Mouse (Mus musculus) liver, embryonic 12.5 days (tissue): ENCODE measurements around the gene Nfatc4. TPM values are rescaled to one million over a fixed set of nuclear protein-coding genes. Genes with fewer than 3 reads are reported as not detected.

Experiments used
- ATAC-seq: fragments of 200-750 bp; cut with Nextera tagmentation; 2 replicates; pipeline ENCODE4 v1.8.0; 2017; ENCODE audit warnings: moderate number of reproducible peaks, mild to moderate bottlenecking, moderate library complexity
- H3K27ac ChIP-seq: fragments of 300-500 bp; sonication (generic); 2 replicates; pipeline ENCODE4 v1.5.1; 2016; ENCODE audit warnings: mild to moderate bottlenecking
- H3K27me3 ChIP-seq: fragments of 300-500 bp; sonication (generic); replicated peaks from 2 replicates; pipeline ENCODE4 v1.6.1; 2016; ENCODE audit warnings: mild to moderate bottlenecking, moderate library complexity
- H3K36me3 ChIP-seq: fragments of 300-500 bp; sonication (generic); 2 replicates; pipeline ENCODE4 v1.6.1; 2016; ENCODE audit warnings: mild to moderate bottlenecking, moderate library complexity
- H3K4me1 ChIP-seq: fragments of 300-500 bp; sonication (generic); 2 replicates; pipeline ENCODE4 v1.6.1; 2016
- H3K4me2 ChIP-seq: fragments of 300-500 bp; sonication (generic); 2 replicates; pipeline ENCODE4 v1.6.1; 2016; ENCODE audit warnings: mild to moderate bottlenecking, moderate library complexity
- H3K4me3 ChIP-seq: fragments of 300-500 bp; sonication (generic); 2 replicates; pipeline ENCODE4 v1.5.1; 2016; ENCODE audit warnings: mild to moderate bottlenecking, moderate library complexity
- H3K9ac ChIP-seq: fragments of 300-500 bp; sonication (generic); 2 replicates; pipeline ENCODE4 v1.6.1; 2016; ENCODE audit warnings: mild to moderate bottlenecking, moderate library complexity
- H3K9me3 ChIP-seq: fragments of 300-500 bp; sonication (generic); replicated peaks from 2 replicates; pipeline ENCODE4 v1.6.1; 2016; ENCODE audit warnings: mild to moderate bottlenecking, moderate library complexity
- WGBS: fragments of 180-500 bp; shearing (Covaris S2); methylation state at CpG from one replicate; pipeline ENCODE4 v1.1.7; 2016; ENCODE audit not compliant: insufficient replicate concordance; 5-methylcytosine and 5-hydroxymethylcytosine counted together
- polyA plus RNA-seq: library from polyadenylated mRNA; unstranded; fragments of >200 nt; fragmentation: Nextera tagmentation; extraction: Ambion mirVana; gene quantifications from 2 replicates; pipeline ENCODE4 v1.2.1, GENCODE M21; 2016

Nfatc4 gene
- polyA plus RNA-seq, 1 experiment from 2014 or later = 3.3 TPM

DNA sequence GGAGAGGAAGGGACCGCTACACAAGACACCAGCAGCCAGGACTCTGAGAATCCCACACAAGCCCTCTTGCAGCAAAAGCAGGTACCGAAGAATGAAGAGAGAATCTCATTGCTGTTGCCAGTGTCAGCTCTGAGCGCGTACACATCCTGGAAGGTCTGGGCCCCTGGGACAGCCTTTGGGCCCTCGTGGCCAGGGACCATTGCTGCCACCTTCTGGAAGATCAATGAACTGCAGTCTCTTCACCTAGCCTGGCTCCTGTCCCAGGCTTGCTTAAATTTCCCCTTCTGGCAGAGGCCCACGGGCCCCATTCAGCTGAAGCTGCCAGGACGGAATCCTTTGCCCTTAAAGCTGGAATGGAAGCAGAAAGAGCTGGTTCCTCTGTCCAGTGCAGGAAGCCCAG lies 40.8 kb downstream of the Nfatc4 start:
- 40% methylated on average over 7 of the region's 7 CpGs for WGBS
- Histone ChIP-seq H3K27me3 (no peaks in the 10 kb centered on the region), H3K4me1 (peaks cover 9% of the 10 kb centered on the region), H3K4me3 (no peak overlapping the region), H3K9ac (no peak overlapping the region), H3K9me3 (no peaks in the 10 kb centered on the region), H3K4me2 (no peak overlapping the region), H3K36me3 (peaks cover 43% of the 10 kb centered on the region), H3K27ac (no peak overlapping the region)
- ATAC-seq = 0 out of 2 replicates have a peak, but pooled peaks have one; percentile 35

- Histone ChIP-seq H3K9me3 (no peaks in the 10 kb centered on the region), H3K4me2 (no peak overlapping the region), H3K9ac (no peak overlapping the region), H3K36me3 (peaks cover 75% of the 10 kb centered on the region), H3K4me1 (peaks cover 3% of the 10 kb centered on the region), H3K27ac (no peak overlapping the region), H3K27me3 (no peaks in the 10 kb centered on the region), H3K4me3 (no peak overlapping the region)
- no peak for ATAC-seq
- 31% methylated on average over 4 of the region's 4 CpGs for WGBS
These were observed 44.0 kb downstream of the Nfatc4 start for GRCm38 (mm10) chr14:55866962-55867361.

DNA sequence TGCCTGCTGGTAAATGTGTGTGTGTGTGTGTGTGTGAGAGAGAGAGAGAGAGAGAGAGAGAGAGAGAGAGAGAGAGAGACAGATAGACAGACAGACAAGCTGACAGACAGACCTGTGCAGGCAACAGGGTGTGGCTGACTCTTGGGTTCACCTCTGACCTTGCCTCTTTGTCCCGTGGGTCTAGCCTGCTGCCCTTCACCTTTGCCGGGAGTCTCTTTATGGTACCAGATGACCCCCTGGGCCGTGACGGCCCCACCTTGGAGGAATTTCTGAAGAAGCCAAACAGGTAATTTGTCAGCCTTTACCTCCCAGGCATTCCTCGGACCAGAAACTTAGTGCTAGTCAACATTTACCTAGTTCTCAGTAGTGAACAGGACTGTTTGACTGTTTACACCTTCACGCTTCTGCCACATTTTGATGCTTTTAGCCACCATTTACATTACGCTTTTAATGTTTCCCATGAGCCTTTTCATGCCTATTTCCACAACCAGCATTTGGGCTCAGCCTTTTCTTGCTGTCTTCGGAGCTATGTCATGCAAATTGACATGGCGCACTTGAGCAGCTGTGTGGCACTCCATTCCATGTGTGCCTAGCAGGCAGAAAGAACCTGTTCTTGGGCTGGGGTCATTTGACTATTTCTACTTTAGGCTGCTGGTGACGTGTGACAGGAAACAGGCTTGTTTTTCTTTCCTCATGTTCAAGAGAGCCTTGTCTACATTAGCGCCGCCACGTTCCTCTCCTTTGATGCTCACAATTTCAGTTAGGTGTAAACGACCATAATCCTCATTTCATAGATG lies 45.5 kb downstream of the Nfatc4 start:
- 76% methylated on average over 14 of the region's 14 CpGs for WGBS

DNA sequence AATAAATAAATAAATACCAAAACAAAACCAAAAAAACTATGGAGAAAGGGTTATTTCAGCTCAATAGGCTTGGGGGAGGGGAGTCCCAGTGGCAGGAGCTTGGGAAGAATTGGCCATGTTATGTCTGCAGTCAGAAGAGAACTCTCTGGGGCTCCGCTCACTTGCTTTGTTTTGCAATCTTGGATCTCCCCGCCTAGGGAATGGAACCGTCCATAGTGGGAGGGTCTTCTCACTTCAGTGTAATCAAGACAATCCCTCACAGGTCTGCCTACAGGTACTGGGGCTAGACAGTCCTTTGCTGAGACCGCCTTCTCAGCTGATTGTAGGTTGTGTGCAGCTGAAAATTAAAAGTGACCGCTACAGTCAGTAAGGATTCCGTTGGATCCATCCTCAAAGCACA lies 46.6 kb downstream of the Nfatc4 start:
- ATAC-seq = no peak
- H3K36me3 ChIP-seq = peaks cover 65% of the 10 kb centered on the region
- no peaks in the 10 kb centered on the region; the same call in 1 of the 2 replicates for H3K27me3 ChIP-seq
- WGBS = 84% methylated on average over 6 of the region's 6 CpGs
- no peak overlapping the region for H3K9ac ChIP-seq
- no peak overlapping the region for H3K4me2 ChIP-seq
- H3K4me3 ChIP-seq = no peak overlapping the region
- H3K4me1 ChIP-seq = peaks cover 11% of the 10 kb centered on the region; the same call in 1 of the 2 replicates
- no peaks in the 10 kb centered on the region for H3K9me3 ChIP-seq
- H3K27ac ChIP-seq = no peak overlapping the region

More for the DNA sequence above, 45.5 kb downstream of the Nfatc4 start:
- Histone ChIP-seq H3K4me3 (no peak overlapping the region), H3K9ac (no peak overlapping the region), H3K4me1 (peaks cover 1% of the 10 kb centered on the region; the same call in 1 of the 2 replicates), H3K36me3 (peaks cover 72% of the 10 kb centered on the region), H3K9me3 (no peaks in the 10 kb centered on the region), H3K4me2 (no peak overlapping the region), H3K27me3 (no peaks in the 10 kb centered on the region; the same call in 1 of the 2 replicates), H3K27ac (no peak overlapping the region)
- no peak for ATAC-seq

- Histone ChIP-seq H3K4me3 (no peak overlapping the region), H3K4me1 (peaks cover 11% of the 10 kb centered on the region; the same call in 1 of the 2 replicates), H3K27me3 (peaks cover 10% of the 10 kb centered on the region; the same call in 1 of the 2 replicates), H3K4me2 (no peak overlapping the region), H3K36me3 (peaks cover 48% of the 10 kb centered on the region), H3K27ac (no peak overlapping the region), H3K9me3 (no peaks in the 10 kb centered on the region), H3K9ac (no peak overlapping the region)
- 75% methylated on average over 12 of the region's 12 CpGs for WGBS
- no peak for ATAC-seq
These were observed 49.1 kb downstream of the Nfatc4 start for GRCm38 (mm10) chr14:55872039-55872438.

DNA sequence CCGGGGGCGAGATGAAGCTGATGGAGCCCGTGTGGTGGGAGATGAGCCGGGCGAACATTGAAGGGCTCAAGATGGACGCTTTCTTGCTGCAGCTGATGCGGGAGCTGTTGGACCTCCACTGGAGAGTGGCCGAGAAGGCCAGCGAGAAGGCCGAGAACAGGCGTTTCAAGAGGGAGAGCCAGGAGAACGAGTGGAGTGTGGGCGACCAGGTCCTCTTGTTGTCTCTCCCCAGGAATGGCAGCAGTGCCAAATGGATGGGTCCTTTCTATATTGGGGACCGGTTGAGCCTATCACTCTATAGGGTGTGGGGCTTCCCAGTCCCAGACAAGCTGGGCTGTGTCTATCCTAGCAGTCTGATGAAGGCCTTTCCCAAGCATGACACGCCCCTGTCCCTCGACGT lies 49.6 kb downstream of the Nfatc4 start:
- Histone ChIP-seq H3K9ac (no peak overlapping the region), H3K9me3 (no peaks in the 10 kb centered on the region), H3K36me3 (peaks cover 48% of the 10 kb centered on the region), H3K27me3 (peaks cover 13% of the 10 kb centered on the region; the same call in 1 of the 2 replicates), H3K4me1 (peaks cover 11% of the 10 kb centered on the region; the same call in 1 of the 2 replicates), H3K4me2 (no peak overlapping the region), H3K27ac (no peak overlapping the region), H3K4me3 (no peak overlapping the region)
- 74% methylated on average over 17 of the region's 17 CpGs for WGBS
- ATAC-seq = no peak

- Histone ChIP-seq H3K27me3 (peaks cover 19% of the 10 kb centered on the region), H3K9ac (no peak overlapping the region), H3K36me3 (peaks cover 42% of the 10 kb centered on the region), H3K4me1 (peaks cover 16% of the 10 kb centered on the region; the same call in 1 of the 2 replicates), H3K9me3 (no peaks in the 10 kb centered on the region), H3K27ac (no peak overlapping the region), H3K4me3 (no peak overlapping the region), H3K4me2 (peak overlapping the region; percentile 69)
- WGBS = 74% methylated on average over 8 of the region's 8 CpGs
- no peak for ATAC-seq
These were observed 50.3 kb downstream of the Nfatc4 start for GRCm38 (mm10) chr14:55873242-55873713.

GRCm38 (mm10) chr14:55873714-55874683 lies 51.1 kb downstream of the Nfatc4 start:
- no peak overlapping the region for H3K27ac ChIP-seq
- no peaks in the 10 kb centered on the region for H3K9me3 ChIP-seq
- H3K27me3 ChIP-seq = peaks cover 19% of the 10 kb centered on the region
- H3K4me1 ChIP-seq = peaks cover 16% of the 10 kb centered on the region; the same call in 1 of the 2 replicates
- H3K4me3 ChIP-seq = peak overlapping the region; percentile 39
- WGBS = 9% methylated on average over 30 of the region's 30 CpGs
- H3K9ac ChIP-seq = peak overlapping the region; percentile 44
- peak; percentile 56 for ATAC-seq
- H3K36me3 ChIP-seq = peaks cover 34% of the 10 kb centered on the region
- peak overlapping the region; percentile 69 for H3K4me2 ChIP-seq

DNA sequence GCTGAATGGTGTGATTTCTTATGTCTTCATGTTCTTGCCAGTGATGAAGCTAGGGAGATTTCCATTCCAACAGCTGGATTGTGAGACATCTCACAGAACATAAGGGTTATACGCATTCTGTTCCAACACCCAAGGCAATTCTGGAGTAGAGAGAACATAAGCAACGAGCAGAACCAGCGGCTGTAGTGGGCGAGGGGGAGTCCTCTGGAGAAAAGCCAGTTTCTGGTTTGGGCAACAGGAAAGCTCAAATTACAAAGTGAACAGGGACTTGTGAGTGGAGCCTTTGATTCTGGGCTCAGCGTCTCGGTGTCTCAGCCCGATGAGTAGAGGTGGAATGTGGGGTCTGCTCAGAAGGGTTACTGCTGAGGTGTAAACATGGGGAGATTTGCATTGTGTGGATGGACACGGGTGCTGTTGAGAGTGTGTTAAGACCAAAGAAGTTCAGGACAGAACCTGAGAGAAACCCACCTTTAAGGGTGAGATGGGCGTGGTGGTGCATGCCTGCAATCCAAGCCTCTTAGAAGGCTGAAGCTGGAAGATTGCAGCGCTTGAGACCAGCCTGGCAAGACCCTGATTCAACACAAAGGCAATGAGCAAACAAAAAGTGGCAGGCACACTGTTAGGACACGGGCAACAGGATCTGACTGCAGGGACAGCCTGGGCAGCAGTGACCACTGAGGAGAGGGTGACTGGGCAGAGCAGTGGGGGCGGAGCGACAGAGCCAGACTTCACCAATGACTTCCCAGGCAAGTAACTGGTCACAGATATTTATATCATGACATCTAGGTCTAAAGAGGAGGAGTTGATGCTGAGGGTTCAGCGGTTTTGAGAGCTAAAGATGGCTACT lies 54.7 kb downstream of the Nfatc4 start:
- H3K4me3 ChIP-seq = no peak overlapping the region
- no peak for ATAC-seq
- H3K4me1 ChIP-seq = peaks cover 29% of the 10 kb centered on the region
- H3K27me3 ChIP-seq = peaks cover 19% of the 10 kb centered on the region
- no peaks in the 10 kb centered on the region for H3K9me3 ChIP-seq
- peak overlapping the region; percentile 28; the same call in 1 of the 2 replicates for H3K4me2 ChIP-seq
- H3K27ac ChIP-seq = no peak overlapping the region
- WGBS = 28% methylated on average over 14 of the region's 14 CpGs
- no peak overlapping the region for H3K9ac ChIP-seq
- H3K36me3 ChIP-seq = no peaks in the 10 kb centered on the region; the same call in 1 of the 2 replicates

- Histone ChIP-seq H3K27ac (no peak overlapping the region), H3K36me3 (no peaks in the 10 kb centered on the region), H3K27me3 (peaks cover 19% of the 10 kb centered on the region), H3K4me2 (0 out of 2 replicates have a peak overlapping the region, but pooled peaks have one; percentile 20), H3K4me3 (no peak overlapping the region), H3K9ac (no peak overlapping the region), H3K9me3 (no peaks in the 10 kb centered on the region), H3K4me1 (peaks cover 35% of the 10 kb centered on the region)
- no peak for ATAC-seq
- 10% methylated on average over 7 of the region's 7 CpGs for WGBS
These were observed 55.5 kb downstream of the Nfatc4 start for GRCm38 (mm10) chr14:55878316-55878940.
